Mouse (Mus musculus): ENCODE measurements around the gene Kcnb1. TPM values are rescaled to one million over a fixed set of nuclear protein-coding genes. Genes with fewer than 3 reads are reported as not detected.

Kcnb1 gene
- polyA plus RNA-seq, 1 experiment from 2014 or later: 1.1 TPM

- H3K9ac ChIP-seq (ENCODE audit: low read depth, low read length): no peak overlapping the region
- H3K27ac ChIP-seq (ENCODE audit: low read length): no peak overlapping the region
- peaks cover 8% of the 10 kb centered on the region for H3K4me1 ChIP-seq (ENCODE audit: control insufficient read depth, insufficient read depth, low read length)
- H3K9me3 ChIP-seq (ENCODE audit: control insufficient read depth, low read length): no peaks in the 10 kb centered on the region
- no peaks in the 10 kb centered on the region for H3K27me3 ChIP-seq (replicated peaks; ENCODE audit: control insufficient read depth, insufficient read depth, low read length)
- no peak overlapping the region for H3K4me2 ChIP-seq (ENCODE audit: low read depth, low read length)
- no peak overlapping the region for H3K4me3 ChIP-seq (ENCODE audit: low read length)
- 0 out of 2 replicates have a peak, but pooled peaks have one; percentile 21 for ATAC-seq
- 17% methylated on average over 4 of the region's 4 CpGs for WGBS
- H3K36me3 ChIP-seq (ENCODE audit: control insufficient read depth, insufficient read depth, low read length): no peaks in the 10 kb centered on the region
Measured at GRCm38 (mm10) chr2:167081639-167082038, 108.3 kb downstream of the Kcnb1 start.

- Histone ChIP-seq H3K9me3 (ENCODE audit: control insufficient read depth, low read length) (no peaks in the 10 kb centered on the region), H3K27me3 (replicated peaks; ENCODE audit: control insufficient read depth, insufficient read depth, low read length) (no peaks in the 10 kb centered on the region), H3K27ac (ENCODE audit: low read length) (no peak overlapping the region), H3K36me3 (ENCODE audit: control insufficient read depth, insufficient read depth, low read length) (no peaks in the 10 kb centered on the region), H3K9ac (ENCODE audit: low read depth, low read length) (no peak overlapping the region), H3K4me1 (ENCODE audit: control insufficient read depth, insufficient read depth, low read length) (peaks cover 8% of the 10 kb centered on the region), H3K4me3 (ENCODE audit: low read length) (no peak overlapping the region), H3K4me2 (ENCODE audit: low read depth, low read length) (no peak overlapping the region)
- WGBS: 58% methylated on average over 6 of the region's 6 CpGs
- ATAC-seq: no peak
Measured at GRCm38 (mm10) chr2:167081135-167081534, 108.8 kb downstream of the Kcnb1 start.

- no peak for ATAC-seq
- no peaks in the 10 kb centered on the region for H3K36me3 ChIP-seq (ENCODE audit: control insufficient read depth, insufficient read depth, low read length)
- WGBS: 69% methylated on average over 3 of the region's 3 CpGs
- peaks cover 8% of the 10 kb centered on the region for H3K4me1 ChIP-seq (ENCODE audit: control insufficient read depth, insufficient read depth, low read length)
- H3K9ac ChIP-seq (ENCODE audit: low read depth, low read length): no peak overlapping the region
- H3K27me3 ChIP-seq (replicated peaks; ENCODE audit: control insufficient read depth, insufficient read depth, low read length): no peaks in the 10 kb centered on the region
- no peak overlapping the region for H3K4me2 ChIP-seq (ENCODE audit: low read depth, low read length)
- no peaks in the 10 kb centered on the region for H3K9me3 ChIP-seq (ENCODE audit: control insufficient read depth, low read length)
- H3K27ac ChIP-seq (ENCODE audit: low read length): no peak overlapping the region
- H3K4me3 ChIP-seq (ENCODE audit: low read length): no peak overlapping the region
Measured at GRCm38 (mm10) chr2:167080387-167080786, 109.6 kb downstream of the Kcnb1 start.

- Histone ChIP-seq H3K36me3 (ENCODE audit: control insufficient read depth, insufficient read depth, low read length) (no peaks in the 10 kb centered on the region), H3K27ac (ENCODE audit: low read length) (no peak overlapping the region), H3K4me3 (ENCODE audit: low read length) (no peak overlapping the region), H3K4me1 (ENCODE audit: control insufficient read depth, insufficient read depth, low read length) (peaks cover 8% of the 10 kb centered on the region), H3K9ac (ENCODE audit: low read depth, low read length) (no peak overlapping the region), H3K9me3 (ENCODE audit: control insufficient read depth, low read length) (no peaks in the 10 kb centered on the region), H3K4me2 (ENCODE audit: low read depth, low read length) (no peak overlapping the region), H3K27me3 (replicated peaks; ENCODE audit: control insufficient read depth, insufficient read depth, low read length) (no peaks in the 10 kb centered on the region)
- 53% methylated on average over 18 of the region's 18 CpGs for WGBS
- 0 out of 2 replicates have a peak, but pooled peaks have one; percentile 26 for ATAC-seq
Measured at GRCm38 (mm10) chr2:167079535-167080257, 110.3 kb downstream of the Kcnb1 start.

- H3K27me3 ChIP-seq (replicated peaks; ENCODE audit: control insufficient read depth, insufficient read depth, low read length): no peaks in the 10 kb centered on the region
- peaks cover 8% of the 10 kb centered on the region for H3K4me1 ChIP-seq (ENCODE audit: control insufficient read depth, insufficient read depth, low read length)
- H3K36me3 ChIP-seq (ENCODE audit: control insufficient read depth, insufficient read depth, low read length): no peaks in the 10 kb centered on the region
- no peaks in the 10 kb centered on the region for H3K9me3 ChIP-seq (ENCODE audit: control insufficient read depth, low read length)
- H3K4me2 ChIP-seq (ENCODE audit: low read depth, low read length): no peak overlapping the region
- WGBS: 48% methylated on average over 9 of the region's 9 CpGs
- no peak overlapping the region for H3K4me3 ChIP-seq (ENCODE audit: low read length)
- no peak overlapping the region for H3K27ac ChIP-seq (ENCODE audit: low read length)
- 0 out of 2 replicates have a peak overlapping the region, but pooled peaks have one; percentile 30 for H3K9ac ChIP-seq (ENCODE audit: low read depth, low read length)
- ATAC-seq: peak; percentile 67
Measured at GRCm38 (mm10) chr2:167078931-167079495, 110.9 kb downstream of the Kcnb1 start.

GRCm38 (mm10) chr2:167078486-167078885 lies 111.5 kb downstream of the Kcnb1 start:
- peak; percentile 38; the same call in 1 of the 2 replicates for ATAC-seq
- Histone ChIP-seq H3K4me3 (ENCODE audit: low read length) (no peak overlapping the region), H3K27ac (ENCODE audit: low read length) (no peak overlapping the region), H3K4me2 (ENCODE audit: low read depth, low read length) (no peak overlapping the region), H3K9me3 (ENCODE audit: control insufficient read depth, low read length) (no peaks in the 10 kb centered on the region), H3K36me3 (ENCODE audit: control insufficient read depth, insufficient read depth, low read length) (no peaks in the 10 kb centered on the region), H3K27me3 (replicated peaks; ENCODE audit: control insufficient read depth, insufficient read depth, low read length) (no peaks in the 10 kb centered on the region), H3K4me1 (ENCODE audit: control insufficient read depth, insufficient read depth, low read length) (peaks cover 8% of the 10 kb centered on the region), H3K9ac (ENCODE audit: low read depth, low read length) (0 out of 2 replicates have a peak overlapping the region, but pooled peaks have one; percentile 30)
- WGBS: 35% methylated on average over 7 of the region's 7 CpGs

GRCm38 (mm10) chr2:167077199-167077962 lies 112.6 kb downstream of the Kcnb1 start:
- no peak overlapping the region for H3K4me2 ChIP-seq (ENCODE audit: low read depth, low read length)
- no peak overlapping the region for H3K4me3 ChIP-seq (ENCODE audit: low read length)
- H3K9ac ChIP-seq (ENCODE audit: low read depth, low read length): no peak overlapping the region
- H3K9me3 ChIP-seq (ENCODE audit: control insufficient read depth, low read length): no peaks in the 10 kb centered on the region
- WGBS: 86% methylated on average over 11 of the region's 11 CpGs
- no peaks in the 10 kb centered on the region for H3K27me3 ChIP-seq (replicated peaks; ENCODE audit: control insufficient read depth, insufficient read depth, low read length)
- ATAC-seq: no peak
- H3K36me3 ChIP-seq (ENCODE audit: control insufficient read depth, insufficient read depth, low read length): no peaks in the 10 kb centered on the region
- H3K4me1 ChIP-seq (ENCODE audit: control insufficient read depth, insufficient read depth, low read length): peaks cover 8% of the 10 kb centered on the region
- H3K27ac ChIP-seq (ENCODE audit: low read length): no peak overlapping the region

- no peaks in the 10 kb centered on the region for H3K36me3 ChIP-seq (ENCODE audit: control insufficient read depth, insufficient read depth, low read length)
- H3K9ac ChIP-seq (ENCODE audit: low read depth, low read length): no peak overlapping the region
- no peaks in the 10 kb centered on the region for H3K9me3 ChIP-seq (ENCODE audit: control insufficient read depth, low read length)
- WGBS: 81% methylated on average over 2 of the region's 2 CpGs
- no peaks in the 10 kb centered on the region for H3K27me3 ChIP-seq (replicated peaks; ENCODE audit: control insufficient read depth, insufficient read depth, low read length)
- no peak overlapping the region for H3K4me2 ChIP-seq (ENCODE audit: low read depth, low read length)
- no peak overlapping the region for H3K4me3 ChIP-seq (ENCODE audit: low read length)
- no peak overlapping the region for H3K27ac ChIP-seq (ENCODE audit: low read length)
- H3K4me1 ChIP-seq (ENCODE audit: control insufficient read depth, insufficient read depth, low read length): peaks cover 8% of the 10 kb centered on the region
- ATAC-seq: no peak
Measured at GRCm38 (mm10) chr2:167076759-167077158, 113.2 kb downstream of the Kcnb1 start.

GRCm38 (mm10) chr2:167076352-167076751 lies 113.6 kb downstream of the Kcnb1 start:
- WGBS: 96% methylated on average over 4 of the region's 4 CpGs
- Histone ChIP-seq H3K9me3 (ENCODE audit: control insufficient read depth, low read length) (no peaks in the 10 kb centered on the region), H3K4me2 (ENCODE audit: low read depth, low read length) (no peak overlapping the region), H3K27me3 (replicated peaks; ENCODE audit: control insufficient read depth, insufficient read depth, low read length) (no peaks in the 10 kb centered on the region), H3K9ac (ENCODE audit: low read depth, low read length) (no peak overlapping the region), H3K36me3 (ENCODE audit: control insufficient read depth, insufficient read depth, low read length) (no peaks in the 10 kb centered on the region), H3K27ac (ENCODE audit: low read length) (no peak overlapping the region), H3K4me3 (ENCODE audit: low read length) (no peak overlapping the region), H3K4me1 (ENCODE audit: control insufficient read depth, insufficient read depth, low read length) (peaks cover 9% of the 10 kb centered on the region)
- ATAC-seq: no peak

Measured in intestine, embryonic 16.5 days (tissue).